Mouse (Mus musculus): Measurements from ENCODE around the gene 4921504E06Rik. TPM values are rescaled to one million over a fixed set of nuclear protein-coding genes. Genes with fewer than 3 reads are reported as not detected.
A peak's percentile ranks its signal among the peaks of the same experiment; 100 is the strongest.

4921504E06Rik gene
- not detected for total RNA-seq (2021)

- peak; percentile 87 for DNase-seq
These were observed at the start of gene 4921504E06Rik for GRCm38 (mm10) chr2:19553821-19554592. TSS of gene 4921504E06Rik (minus strand) at chr2:19553914.

DNA sequence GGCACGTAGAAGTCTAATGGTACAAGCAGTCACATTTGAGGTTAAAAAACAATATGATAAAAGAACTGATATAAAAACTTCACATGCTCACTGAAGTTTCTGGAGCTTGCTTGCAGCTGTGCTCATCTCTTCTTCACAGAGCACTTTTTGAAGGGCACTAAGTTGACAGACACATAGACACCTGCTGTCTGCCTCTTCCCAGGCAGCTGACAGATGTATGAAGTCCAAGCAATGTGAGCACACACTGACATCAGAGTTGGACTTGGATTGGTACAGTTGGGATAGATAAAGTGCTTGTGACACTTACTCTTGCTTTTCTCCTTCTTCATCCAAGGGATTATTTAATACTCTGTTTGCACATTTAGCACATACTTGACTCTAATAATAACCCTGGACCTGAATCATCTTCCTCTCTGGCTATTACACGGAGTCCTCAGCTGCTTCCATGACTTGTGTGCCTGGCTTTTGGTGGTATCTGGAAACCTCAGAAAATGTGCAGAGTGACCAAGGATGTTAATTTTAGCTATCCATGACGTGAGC is 47.7 kb upstream of the 4921504E06Rik start:
- no peak for DNase-seq

- DNase-seq: no peak
These were observed 47.1 kb upstream of the 4921504E06Rik start for GRCm38 (mm10) chr2:19600860-19601259.

DNA sequence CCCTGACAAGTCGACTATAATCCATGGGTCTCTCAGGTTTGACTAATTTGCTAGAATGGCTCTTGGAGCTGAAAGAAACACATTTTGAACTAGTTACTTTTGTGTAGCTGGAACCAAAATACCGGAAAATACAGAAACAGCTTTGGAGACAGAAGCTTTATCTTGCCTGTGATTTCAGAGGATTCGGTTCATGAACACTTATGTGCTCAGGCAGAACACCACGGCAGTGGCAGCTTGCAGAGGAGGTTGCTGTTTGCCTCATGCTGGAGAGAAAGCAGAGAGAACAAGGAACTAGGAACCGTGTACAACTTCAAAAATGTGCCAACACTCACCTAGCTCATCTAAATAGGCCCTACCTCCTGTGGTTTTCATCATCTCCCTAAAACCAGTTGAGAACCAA is 46.1 kb upstream of the 4921504E06Rik start:
- no peak for DNase-seq

DNA sequence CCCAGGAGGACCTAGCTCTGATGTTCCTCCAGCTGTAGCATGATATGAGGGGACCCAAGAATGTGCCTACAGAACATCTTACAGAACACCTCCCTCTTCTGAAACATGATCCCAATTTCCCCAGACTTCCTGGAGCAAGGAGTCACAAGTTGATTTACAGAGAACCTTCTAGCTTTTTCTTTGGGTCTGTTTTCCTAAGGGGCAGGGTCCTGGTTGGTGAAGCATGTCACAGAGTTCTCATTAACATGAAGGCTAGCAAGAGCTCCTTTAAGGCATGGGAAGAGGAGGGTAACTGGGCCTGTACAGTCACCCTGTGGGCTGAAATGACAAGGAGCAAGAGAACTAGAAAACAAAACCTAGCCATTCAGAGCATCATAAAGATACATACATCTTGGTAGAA is 43.3 kb upstream of the 4921504E06Rik start:
- no peak for DNase-seq

- no peak for DNase-seq
These were observed 42.7 kb upstream of the 4921504E06Rik start for GRCm38 (mm10) chr2:19596426-19596825.

DNA sequence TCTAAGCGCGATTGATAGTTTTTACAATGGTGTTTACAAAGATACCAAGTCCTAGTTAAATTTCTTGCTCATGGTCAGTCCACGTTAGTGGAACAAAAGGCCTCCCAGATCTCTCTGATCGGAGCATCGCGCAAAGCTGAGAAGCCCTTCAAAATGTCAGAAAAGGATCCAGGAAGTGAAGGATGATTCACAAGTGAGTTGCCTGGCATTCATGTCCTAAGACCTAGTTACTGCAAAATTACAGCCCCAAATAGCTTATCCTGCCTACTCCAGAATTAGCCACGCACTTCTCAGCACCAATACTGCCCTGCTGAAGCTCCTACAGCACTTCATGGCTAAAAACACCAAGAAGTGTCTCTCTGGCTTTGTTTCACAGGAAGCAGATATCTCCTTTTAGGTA is 41.1 kb upstream of the 4921504E06Rik start:
- no peak for DNase-seq

DNA sequence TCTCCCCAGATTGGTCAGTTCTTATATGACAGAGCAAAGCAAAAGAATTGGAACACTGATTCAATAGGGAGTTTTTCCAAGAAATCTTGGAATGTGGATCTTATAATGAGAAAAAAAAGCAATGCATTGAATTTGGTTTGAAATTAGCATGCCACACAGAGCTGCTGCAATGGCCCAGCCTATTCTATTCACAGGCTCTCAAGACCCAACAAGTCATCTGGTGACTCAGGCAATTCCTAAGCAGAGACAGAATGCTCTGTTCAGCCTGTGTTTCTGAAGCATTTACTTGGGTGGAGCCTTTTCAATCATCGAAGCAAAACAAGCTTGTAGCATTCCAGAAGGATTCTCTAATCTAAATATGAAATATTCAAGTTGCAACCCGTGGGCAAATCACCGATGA is 26.1 kb upstream of the 4921504E06Rik start:
- no peak for DNase-seq

DNA sequence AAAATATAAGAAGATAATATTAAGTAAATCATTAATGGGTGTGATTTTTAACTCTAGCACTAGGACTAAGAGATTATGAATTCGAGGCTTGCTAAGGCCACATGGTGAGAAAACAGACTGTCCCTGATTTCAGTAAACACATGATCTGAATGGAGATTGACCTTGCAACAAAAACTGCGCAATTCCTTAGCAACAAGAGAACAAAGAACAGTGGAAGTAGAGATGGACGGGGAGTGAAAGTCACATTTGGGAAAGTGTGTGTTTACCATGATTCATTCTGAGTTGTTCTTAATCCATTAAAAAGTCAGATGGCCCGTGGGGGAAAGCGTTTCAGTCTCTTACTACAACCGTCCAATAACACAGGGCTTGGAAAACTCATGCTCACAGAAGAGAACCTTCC is 25.5 kb upstream of the 4921504E06Rik start:
- DNase-seq: no peak

DNA sequence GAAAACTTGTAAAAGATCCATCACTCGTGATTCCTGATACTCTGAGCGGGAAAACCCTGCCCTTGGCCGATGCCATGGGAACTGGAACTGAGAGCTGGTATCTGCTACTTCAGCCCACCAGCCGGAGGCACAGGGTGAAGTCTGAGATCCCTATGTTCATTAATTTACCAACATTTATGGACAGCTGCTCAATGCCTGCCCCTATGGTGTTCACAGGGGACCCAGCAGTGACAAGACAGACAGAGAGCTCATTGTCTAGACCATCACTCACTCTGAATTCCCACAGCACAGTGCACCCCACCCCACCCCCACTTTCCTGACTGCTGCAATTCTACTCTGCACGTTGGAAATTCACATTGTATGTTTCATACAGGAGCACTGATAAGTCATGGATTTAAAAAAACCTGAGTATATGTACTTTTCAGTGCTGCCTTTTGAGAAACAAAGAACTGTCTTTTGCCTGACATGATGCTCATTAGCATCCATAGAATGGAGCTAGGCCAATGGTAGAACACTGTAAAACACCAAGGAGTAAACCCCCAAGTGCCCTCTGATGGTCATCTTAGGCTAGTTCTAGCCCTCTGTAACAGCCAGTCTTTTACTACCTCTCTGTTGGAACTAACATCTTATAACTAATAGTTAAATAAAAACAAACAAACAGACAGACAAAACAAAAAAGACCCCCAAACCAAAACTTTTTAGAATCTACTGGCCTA is 8.6 kb upstream of the 4921504E06Rik start:
- no peak for DNase-seq

DNA sequence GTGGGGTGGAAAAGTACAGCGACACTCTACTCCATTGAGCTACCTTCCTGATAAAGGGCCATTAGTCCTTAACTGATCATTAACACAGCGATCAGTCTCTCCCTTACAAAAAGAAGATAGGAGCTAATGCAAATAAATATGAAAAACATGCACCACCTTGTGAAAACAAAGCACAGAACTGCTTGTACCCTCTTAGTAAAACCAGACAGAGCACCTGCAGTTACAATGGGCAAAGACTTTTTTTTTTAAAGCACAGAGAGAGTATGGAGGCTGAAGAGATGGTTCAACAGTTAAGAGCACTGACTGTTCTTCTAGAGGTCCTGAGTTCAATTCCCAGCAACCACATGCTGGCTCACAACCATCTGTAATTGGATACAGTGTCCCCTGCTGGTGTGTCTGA is 6.9 kb upstream of the 4921504E06Rik start:
- no peak for DNase-seq

GRCm38 (mm10) chr2:19560071-19560470 is 6.4 kb upstream of the 4921504E06Rik start:
- no peak for DNase-seq

DNA sequence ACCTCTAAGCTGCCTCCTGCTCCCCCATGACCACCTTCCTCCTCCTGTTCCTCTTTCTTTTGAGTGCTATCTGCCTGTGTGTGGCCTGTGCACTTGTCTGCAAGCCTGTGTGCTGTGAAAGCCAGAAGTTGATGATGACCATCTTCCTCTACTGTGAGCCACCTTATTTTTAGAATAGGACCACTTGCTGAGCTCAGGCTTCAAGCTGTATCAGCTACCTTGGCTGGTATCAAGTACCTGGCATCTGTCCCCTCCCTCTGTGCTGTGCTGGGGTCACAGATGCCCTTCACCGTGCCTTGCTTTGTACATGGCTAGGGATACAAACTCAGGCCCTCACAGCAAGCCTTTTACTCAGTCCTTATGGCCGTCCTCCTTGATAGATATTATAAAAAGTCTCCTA is 2.3 kb downstream of the 4921504E06Rik start:
- peak; percentile 6 for DNase-seq

DNA sequence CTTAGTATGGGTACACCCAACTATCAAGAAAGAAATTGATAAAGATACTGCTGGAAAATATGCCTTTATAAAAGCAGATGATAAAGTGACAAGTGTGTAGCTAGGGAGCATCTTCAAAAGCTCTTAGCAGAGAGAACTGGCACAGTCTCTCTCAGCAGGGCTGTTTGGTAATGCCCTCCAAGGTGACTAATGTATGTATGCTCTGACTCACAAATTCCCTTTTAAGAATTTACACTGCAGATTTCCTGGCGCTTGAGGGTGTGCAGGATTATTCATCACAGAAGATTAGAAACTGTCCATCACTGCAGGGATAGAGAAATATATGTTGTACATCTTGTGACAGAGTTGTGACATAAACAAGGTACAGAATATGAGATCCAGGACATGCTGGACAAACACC is 12.8 kb downstream of the 4921504E06Rik start:
- DNase-seq: no peak

DNA sequence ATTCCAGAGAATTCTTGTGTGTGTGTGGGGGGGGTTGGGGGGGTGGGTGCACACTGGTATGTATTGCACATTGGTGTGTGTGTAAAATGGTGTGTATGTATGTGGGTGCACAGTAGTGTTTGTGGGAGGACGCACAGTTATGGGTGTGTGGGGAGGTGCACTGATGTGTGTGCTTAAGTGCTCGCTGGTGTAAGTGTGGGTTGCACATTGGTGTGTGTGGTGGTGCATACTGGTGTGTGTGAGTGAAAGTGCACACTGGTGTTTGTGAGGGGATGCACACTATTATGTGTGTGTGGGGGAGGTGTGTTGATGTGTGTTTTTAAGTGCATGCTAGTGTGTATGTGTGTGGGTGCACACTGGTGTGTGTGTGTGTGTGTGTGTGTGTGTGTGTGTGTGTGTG is 24.3 kb downstream of the 4921504E06Rik start:
- no peak for DNase-seq

DNA sequence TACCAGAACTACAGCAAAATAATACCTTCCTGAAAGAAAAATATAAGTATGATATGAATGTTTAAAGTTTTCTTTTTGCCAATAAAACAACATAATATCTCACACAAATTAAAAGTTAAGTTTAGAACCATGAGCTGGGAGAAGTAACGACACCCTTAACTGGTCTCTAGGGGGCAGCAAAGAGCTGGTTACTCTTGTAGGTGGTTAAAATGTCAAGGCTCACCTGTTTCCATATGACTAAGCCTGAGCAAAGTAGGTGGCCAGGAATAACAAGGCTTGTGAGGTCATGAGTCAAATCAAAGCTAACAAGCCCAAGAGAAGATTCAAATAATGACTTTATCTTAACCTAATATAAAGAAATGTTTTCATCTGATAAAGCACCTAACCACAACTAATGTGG is 24.9 kb downstream of the 4921504E06Rik start:
- peak; percentile 62 for DNase-seq

- no peak for DNase-seq
These were observed 29.6 kb downstream of the 4921504E06Rik start for GRCm38 (mm10) chr2:19524071-19524470.

- peak; percentile 52 for DNase-seq
These were observed 32.1 kb downstream of the 4921504E06Rik start for GRCm38 (mm10) chr2:19521662-19522061.

DNA sequence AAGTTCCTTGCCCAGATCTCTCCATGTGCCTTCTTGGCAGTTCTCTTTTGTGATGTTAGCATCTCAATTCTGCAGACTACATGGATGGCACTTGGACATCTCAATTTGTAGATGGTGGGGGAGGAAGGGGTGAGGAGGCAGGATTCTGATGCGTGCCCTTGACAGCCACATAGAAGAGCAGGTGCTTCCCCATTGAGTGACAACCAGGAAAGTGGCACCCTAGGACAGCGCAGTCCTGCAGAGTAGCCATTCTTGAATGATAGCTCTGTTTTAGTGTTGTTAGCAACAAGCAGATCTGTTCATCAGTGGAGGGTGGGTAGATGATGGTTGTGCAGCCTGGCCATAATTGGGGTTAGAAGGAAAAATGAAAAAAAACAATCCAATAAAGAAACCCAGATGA is 33.1 kb downstream of the 4921504E06Rik start:
- no peak for DNase-seq

GRCm38 (mm10) chr2:19519768-19520167 is 33.9 kb downstream of the 4921504E06Rik start:
- peak; percentile 66 for DNase-seq

DNA sequence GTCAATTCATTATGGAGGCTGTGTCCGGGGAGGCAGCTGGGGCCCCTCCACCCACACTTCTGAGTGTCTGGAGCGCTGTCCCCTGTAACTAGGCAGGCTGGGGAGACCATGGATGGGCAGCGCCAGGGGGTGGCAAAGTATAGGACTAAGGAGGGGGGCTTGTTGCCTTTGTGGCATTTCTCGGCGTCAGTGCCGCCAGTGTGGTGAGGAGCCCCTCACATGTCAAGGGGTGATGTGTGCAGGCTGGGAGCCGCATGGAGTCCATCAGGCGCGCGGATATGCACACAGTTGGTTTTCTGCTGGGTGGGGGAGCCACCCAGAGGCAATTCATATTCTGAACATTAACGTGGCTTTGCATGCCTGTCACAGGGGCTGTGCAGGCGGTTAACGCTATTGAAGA is 35.8 kb downstream of the 4921504E06Rik start:
- no peak for DNase-seq

- DNase-seq: no peak
These were observed 41.3 kb downstream of the 4921504E06Rik start for GRCm38 (mm10) chr2:19512381-19512780.

DNA sequence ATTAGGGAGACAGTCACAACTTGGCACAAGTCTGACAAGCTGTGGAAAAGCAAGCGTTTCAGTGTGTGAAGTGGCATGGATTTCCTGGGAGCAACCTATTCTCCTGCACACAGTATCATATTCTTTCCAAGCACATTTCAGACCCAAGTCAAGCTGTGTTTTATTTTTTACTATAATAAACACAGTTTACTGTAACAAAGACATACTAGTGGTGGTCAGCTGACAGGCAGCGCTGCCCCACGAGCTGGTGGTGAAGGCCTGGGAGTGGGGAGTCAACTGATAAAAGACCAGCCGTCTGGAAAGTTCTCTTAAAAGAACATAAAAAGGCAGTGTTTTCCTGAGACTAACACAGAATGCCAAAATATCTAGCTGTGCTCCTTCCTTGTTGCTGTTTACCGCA is 42.7 kb downstream of the 4921504E06Rik start:
- no peak for DNase-seq

GRCm38 (mm10) chr2:19505744-19506143 is 48.0 kb downstream of the 4921504E06Rik start:
- DNase-seq: no peak
